Mouse (Mus musculus): Measurements from ENCODE around the gene Hadhb. TPM values are rescaled to one million over a fixed set of nuclear protein-coding genes. Genes with fewer than 3 reads are reported as not detected.

The Hadhb gene
- polyA plus RNA-seq, 1 experiment from 2014 or later, result 99.9 TPM

DNA sequence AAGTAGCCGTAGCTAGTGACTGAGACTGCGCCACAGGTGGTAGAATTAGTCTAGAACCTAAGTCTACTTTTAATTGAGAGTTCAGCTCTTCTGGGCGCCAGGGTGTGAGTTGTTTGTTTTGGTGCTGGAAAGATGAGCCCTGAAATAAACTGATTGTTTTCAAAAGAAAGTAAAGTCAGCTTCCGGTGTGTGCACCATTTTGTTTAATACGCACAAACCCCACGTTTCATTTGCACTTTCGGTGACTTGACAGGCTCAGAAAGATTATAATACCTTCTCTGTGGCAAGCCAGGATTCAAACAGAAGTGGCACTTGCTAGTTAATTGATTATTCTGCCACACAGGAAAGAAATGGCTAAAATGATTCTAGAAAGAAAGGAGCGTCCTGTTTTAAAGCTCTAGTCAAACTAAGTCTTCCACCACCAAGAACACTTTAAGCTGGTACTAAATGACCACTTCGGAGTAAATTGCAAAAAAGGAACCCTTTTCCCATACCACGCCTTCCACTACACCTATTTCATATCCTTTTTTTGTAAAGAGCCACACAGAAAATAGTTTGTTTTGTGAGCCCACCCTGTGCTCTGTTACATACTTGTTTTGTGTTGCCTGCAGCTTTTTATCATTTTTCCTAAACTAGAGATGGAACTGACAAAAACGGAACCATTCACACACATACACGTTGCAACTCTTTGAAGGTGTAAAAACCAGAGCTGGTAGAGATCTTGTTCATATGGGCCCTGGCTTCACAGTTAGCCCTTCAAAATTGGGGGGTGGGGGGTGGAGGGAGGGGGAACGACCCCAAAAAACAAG is 977 bp downstream of the Hadhb start:
- no peaks in the 10 kb centered on the region for H3K36me3 ChIP-seq (ENCODE audit: control insufficient read depth, insufficient read depth, low read length)
- WGBS, result 45% methylated on average over 13 of the region's 13 CpGs
- DNase-seq (ENCODE audit: low spot score) (no peak), ATAC-seq (ENCODE audit: low FRiP score) (no peak; the same call in 1 of the 2 replicates)
- peak overlapping the region; percentile 78 for H3K9ac ChIP-seq (ENCODE audit: low read depth, low read length)
- H3K27ac ChIP-seq (ENCODE audit: low read depth, low read length), result no peak overlapping the region
- H3K4me2 ChIP-seq (replicated peaks; ENCODE audit: low read depth, low read length), result peak overlapping the region; percentile 75
- peak overlapping the region; percentile 71 for H3K4me3 ChIP-seq (ENCODE audit: low read depth, low read length)
- no peaks in the 10 kb centered on the region for H3K27me3 ChIP-seq (ENCODE audit: control insufficient read depth, insufficient read depth, low read length)
- 0 out of 2 replicates have a peak, but pooled peaks cover 2% of the 10 kb centered on the region for H3K4me1 ChIP-seq (replicated peaks; ENCODE audit: control insufficient read depth, insufficient read depth, low read length)
- H3K9me3 ChIP-seq (ENCODE audit: control insufficient read depth, low read length), result no peaks in the 10 kb centered on the region

DNA sequence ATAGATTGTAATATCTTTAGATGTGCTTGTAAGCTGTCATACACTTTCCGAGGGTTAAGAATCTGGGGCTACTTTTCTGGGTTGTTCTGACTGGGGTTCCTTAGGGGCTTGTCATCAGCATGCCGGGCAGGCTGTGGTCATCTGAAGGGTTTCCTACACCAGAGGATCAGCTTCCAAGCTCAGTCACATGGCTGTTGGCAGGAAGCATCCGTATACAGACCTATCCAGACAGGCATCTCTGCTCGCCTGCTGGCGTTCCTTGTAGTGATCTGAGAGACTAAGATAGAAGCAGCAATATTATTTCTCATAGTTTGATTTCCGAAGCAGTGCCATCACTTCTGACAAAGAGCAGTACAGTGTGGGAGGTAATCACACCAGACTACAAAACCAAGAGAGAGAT is 4.6 kb downstream of the Hadhb start:
- Histone ChIP-seq H3K27me3 (ENCODE audit: control insufficient read depth, insufficient read depth, low read length) (no peaks in the 10 kb centered on the region), H3K4me1 (replicated peaks; ENCODE audit: control insufficient read depth, insufficient read depth, low read length) (0 out of 2 replicates have a peak, but pooled peaks cover 2% of the 10 kb centered on the region), H3K9me3 (ENCODE audit: control insufficient read depth, low read length) (no peaks in the 10 kb centered on the region), H3K4me3 (ENCODE audit: low read depth, low read length) (no peak overlapping the region), H3K4me2 (replicated peaks; ENCODE audit: low read depth, low read length) (no peak overlapping the region), H3K9ac (ENCODE audit: low read depth, low read length) (no peak overlapping the region), H3K27ac (ENCODE audit: low read depth, low read length) (no peak overlapping the region), H3K36me3 (ENCODE audit: control insufficient read depth, insufficient read depth, low read length) (no peaks in the 10 kb centered on the region)
- DNase-seq (ENCODE audit: low spot score) (no peak), ATAC-seq (ENCODE audit: low FRiP score) (no peak)
- 89% methylated on average over 6 of the region's 6 CpGs for WGBS

DNA sequence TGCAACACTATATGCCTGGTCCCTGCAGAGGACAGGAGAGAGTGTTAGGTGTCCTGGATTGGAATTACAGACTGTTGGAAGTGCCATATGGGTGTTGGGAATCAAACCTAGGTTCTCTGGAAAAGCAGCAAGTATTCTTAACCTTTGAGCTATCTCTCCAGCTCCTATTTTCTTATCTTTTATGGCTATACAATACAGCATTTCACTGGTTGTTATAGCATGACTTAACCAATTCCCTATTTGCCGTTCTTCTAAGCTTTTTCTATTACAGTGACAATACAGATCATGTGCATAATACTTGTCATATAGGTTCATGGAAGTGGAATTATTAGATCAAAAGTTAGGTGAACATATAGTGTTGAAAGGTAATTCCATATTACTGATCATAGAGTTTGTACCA is 6.8 kb downstream of the Hadhb start:
- Histone ChIP-seq H3K4me1 (replicated peaks; ENCODE audit: control insufficient read depth, insufficient read depth, low read length) (no peaks in the 10 kb centered on the region), H3K27ac (ENCODE audit: low read depth, low read length) (no peak overlapping the region), H3K9ac (ENCODE audit: low read depth, low read length) (no peak overlapping the region), H3K9me3 (ENCODE audit: control insufficient read depth, low read length) (no peaks in the 10 kb centered on the region), H3K4me3 (ENCODE audit: low read depth, low read length) (no peak overlapping the region), H3K36me3 (ENCODE audit: control insufficient read depth, insufficient read depth, low read length) (no peaks in the 10 kb centered on the region), H3K27me3 (ENCODE audit: control insufficient read depth, insufficient read depth, low read length) (no peaks in the 10 kb centered on the region), H3K4me2 (replicated peaks; ENCODE audit: low read depth, low read length) (no peak overlapping the region)
- ATAC-seq (ENCODE audit: low FRiP score) (no peak), DNase-seq (ENCODE audit: low spot score) (no peak)
- WGBS, result 92% methylated on average over 1 of the region's 1 CpGs

DNA sequence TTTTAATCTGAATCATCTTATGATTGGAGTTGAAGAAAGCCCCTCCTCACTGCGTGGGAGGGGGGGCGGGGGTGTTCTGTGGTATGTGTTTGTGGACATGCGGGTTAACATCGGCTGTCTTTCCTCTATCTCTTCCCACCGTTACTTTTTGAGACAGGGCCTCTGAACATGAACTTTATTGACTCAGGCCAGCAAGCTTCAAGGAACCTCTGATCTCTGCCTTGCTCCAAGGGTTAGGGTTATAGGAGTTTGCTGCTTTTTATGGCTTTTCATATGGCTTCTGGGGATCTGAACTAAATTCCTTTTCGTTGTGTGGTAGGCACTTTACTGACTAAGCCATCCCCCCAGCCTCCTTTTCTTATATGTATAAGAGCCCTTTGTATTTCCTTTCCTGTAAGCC is 7.3 kb downstream of the Hadhb start:
- Histone ChIP-seq H3K9me3 (ENCODE audit: control insufficient read depth, low read length) (no peaks in the 10 kb centered on the region), H3K4me1 (replicated peaks; ENCODE audit: control insufficient read depth, insufficient read depth, low read length) (no peaks in the 10 kb centered on the region), H3K36me3 (ENCODE audit: control insufficient read depth, insufficient read depth, low read length) (no peaks in the 10 kb centered on the region), H3K9ac (ENCODE audit: low read depth, low read length) (no peak overlapping the region), H3K4me3 (ENCODE audit: low read depth, low read length) (no peak overlapping the region), H3K27me3 (ENCODE audit: control insufficient read depth, insufficient read depth, low read length) (no peaks in the 10 kb centered on the region), H3K27ac (ENCODE audit: low read depth, low read length) (no peak overlapping the region), H3K4me2 (replicated peaks; ENCODE audit: low read depth, low read length) (no peak overlapping the region)
- WGBS, result 82% methylated on average over 6 of the region's 6 CpGs
- ATAC-seq (ENCODE audit: low FRiP score) (no peak), DNase-seq (ENCODE audit: low spot score) (no peak)

DNA sequence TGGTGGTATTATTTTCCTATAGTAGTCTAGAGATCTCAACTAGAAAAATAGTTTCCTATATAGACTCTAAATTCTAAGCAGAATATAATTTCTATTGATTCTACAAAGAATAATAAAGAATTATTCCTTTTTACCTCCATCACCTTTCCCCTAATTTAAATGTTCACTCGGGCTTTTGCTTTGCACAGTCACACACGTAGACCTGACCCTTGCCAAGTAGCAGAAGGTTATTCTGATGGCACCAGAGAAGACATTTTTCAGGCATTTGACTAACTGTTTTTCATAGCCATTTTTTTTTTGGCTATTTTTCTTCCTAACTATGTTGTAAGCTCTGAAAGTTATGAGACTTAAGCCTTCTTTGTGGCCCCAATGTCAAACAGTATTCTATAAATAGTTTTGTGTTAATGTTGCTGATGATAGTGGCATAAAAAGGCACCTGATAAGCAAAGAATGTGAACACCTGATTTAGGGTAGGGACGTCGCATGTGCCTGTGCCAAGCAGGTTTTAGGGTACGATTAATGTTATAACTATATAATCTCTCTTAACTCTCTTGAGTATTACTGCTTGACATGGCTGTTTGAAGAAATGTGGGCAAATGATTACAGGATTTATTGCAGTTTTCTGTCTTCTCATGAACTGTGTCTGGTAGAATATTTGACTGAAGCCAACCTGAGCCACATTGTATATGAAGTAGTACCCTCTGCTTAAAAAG is 10.3 kb downstream of the Hadhb start:
- H3K4me1 ChIP-seq (replicated peaks; ENCODE audit: control insufficient read depth, insufficient read depth, low read length), result no peaks in the 10 kb centered on the region
- ATAC-seq (ENCODE audit: low FRiP score) (no peak), DNase-seq (ENCODE audit: low spot score) (no peak)
- H3K27ac ChIP-seq (ENCODE audit: low read depth, low read length), result no peak overlapping the region
- no peaks in the 10 kb centered on the region for H3K36me3 ChIP-seq (ENCODE audit: control insufficient read depth, insufficient read depth, low read length)
- no peak overlapping the region for H3K4me3 ChIP-seq (ENCODE audit: low read depth, low read length)
- H3K27me3 ChIP-seq (ENCODE audit: control insufficient read depth, insufficient read depth, low read length), result no peaks in the 10 kb centered on the region
- 92% methylated on average over 5 of the region's 5 CpGs for WGBS
- H3K9ac ChIP-seq (ENCODE audit: low read depth, low read length), result no peak overlapping the region
- H3K4me2 ChIP-seq (replicated peaks; ENCODE audit: low read depth, low read length), result no peak overlapping the region
- H3K9me3 ChIP-seq (ENCODE audit: control insufficient read depth, low read length), result no peaks in the 10 kb centered on the region

DNA sequence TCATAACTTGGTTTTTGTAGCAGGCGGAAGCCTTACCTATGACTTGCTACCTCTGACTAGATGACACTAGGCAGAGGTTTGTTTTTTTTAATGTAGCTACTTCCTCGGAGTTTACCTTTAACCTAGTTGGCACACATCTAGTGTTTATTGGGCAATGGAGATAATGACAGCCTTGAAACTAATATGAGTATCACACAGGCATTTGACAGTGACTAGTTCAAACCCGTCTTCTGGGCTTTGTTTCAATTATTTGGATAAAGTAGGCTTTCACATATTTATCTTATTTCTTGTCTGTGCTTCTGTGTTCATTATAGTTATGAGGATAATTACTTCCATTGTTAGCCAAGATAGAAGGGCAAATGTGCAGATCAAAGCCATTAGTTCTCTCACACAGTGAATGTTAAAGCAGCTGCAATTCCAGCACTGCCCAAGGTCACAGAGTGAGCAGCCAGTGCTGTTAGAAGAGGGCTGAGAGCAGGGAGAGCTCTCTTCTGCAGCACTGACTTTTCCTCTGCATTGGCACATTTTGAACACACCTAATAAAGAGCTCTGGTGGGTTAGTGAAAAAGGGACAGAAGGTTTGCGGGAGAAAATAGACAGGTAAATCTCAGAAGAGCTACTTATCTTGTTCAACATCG is 15.4 kb downstream of the Hadhb start:
- DNase-seq (ENCODE audit: low spot score), result no peak
- 93% methylated on average over 5 of the region's 5 CpGs for WGBS

DNA sequence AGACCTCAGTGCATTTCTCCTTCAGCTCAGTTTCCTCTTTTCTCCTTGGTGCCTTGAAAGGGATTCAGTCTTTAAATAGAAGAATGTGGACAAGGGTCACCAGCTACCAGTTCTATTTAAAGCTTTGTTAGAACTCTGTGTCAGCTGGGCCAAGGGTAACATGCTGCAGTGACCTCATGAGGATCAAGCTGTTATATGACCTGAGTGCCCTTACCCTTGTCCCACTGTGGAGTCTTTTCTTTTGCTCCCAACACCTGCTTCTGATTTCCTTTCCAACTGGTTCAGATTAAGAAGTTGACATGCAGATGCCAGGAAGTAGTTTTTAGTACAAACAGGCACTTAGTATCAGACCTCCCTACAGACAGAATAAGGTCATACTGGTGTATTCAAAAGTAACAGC is 17.1 kb downstream of the Hadhb start:
- no peaks in the 10 kb centered on the region for H3K27me3 ChIP-seq (ENCODE audit: control insufficient read depth, insufficient read depth, low read length)
- H3K9me3 ChIP-seq (ENCODE audit: control insufficient read depth, low read length), result no peaks in the 10 kb centered on the region
- no peaks in the 10 kb centered on the region for H3K36me3 ChIP-seq (ENCODE audit: control insufficient read depth, insufficient read depth, low read length)
- H3K4me2 ChIP-seq (replicated peaks; ENCODE audit: low read depth, low read length), result no peak overlapping the region
- no peak overlapping the region for H3K27ac ChIP-seq (ENCODE audit: low read depth, low read length)
- ATAC-seq (ENCODE audit: low FRiP score), result no peak
- DNase-seq (ENCODE audit: low spot score), result peak; percentile 43
- no peaks in the 10 kb centered on the region for H3K4me1 ChIP-seq (replicated peaks; ENCODE audit: control insufficient read depth, insufficient read depth, low read length)
- H3K9ac ChIP-seq (ENCODE audit: low read depth, low read length), result no peak overlapping the region
- H3K4me3 ChIP-seq (ENCODE audit: low read depth, low read length), result no peak overlapping the region

More for the DNA sequence above, 15.4 kb downstream of the Hadhb start:
- H3K4me2 ChIP-seq (replicated peaks; ENCODE audit: low read depth, low read length), result no peak overlapping the region
- ATAC-seq (ENCODE audit: low FRiP score), result no peak
- H3K9ac ChIP-seq (ENCODE audit: low read depth, low read length), result no peak overlapping the region
- no peaks in the 10 kb centered on the region for H3K36me3 ChIP-seq (ENCODE audit: control insufficient read depth, insufficient read depth, low read length)
- no peaks in the 10 kb centered on the region for H3K9me3 ChIP-seq (ENCODE audit: control insufficient read depth, low read length)
- H3K4me3 ChIP-seq (ENCODE audit: low read depth, low read length), result no peak overlapping the region
- no peaks in the 10 kb centered on the region for H3K27me3 ChIP-seq (ENCODE audit: control insufficient read depth, insufficient read depth, low read length)
- H3K27ac ChIP-seq (ENCODE audit: low read depth, low read length), result no peak overlapping the region
- no peaks in the 10 kb centered on the region for H3K4me1 ChIP-seq (replicated peaks; ENCODE audit: control insufficient read depth, insufficient read depth, low read length)

DNA sequence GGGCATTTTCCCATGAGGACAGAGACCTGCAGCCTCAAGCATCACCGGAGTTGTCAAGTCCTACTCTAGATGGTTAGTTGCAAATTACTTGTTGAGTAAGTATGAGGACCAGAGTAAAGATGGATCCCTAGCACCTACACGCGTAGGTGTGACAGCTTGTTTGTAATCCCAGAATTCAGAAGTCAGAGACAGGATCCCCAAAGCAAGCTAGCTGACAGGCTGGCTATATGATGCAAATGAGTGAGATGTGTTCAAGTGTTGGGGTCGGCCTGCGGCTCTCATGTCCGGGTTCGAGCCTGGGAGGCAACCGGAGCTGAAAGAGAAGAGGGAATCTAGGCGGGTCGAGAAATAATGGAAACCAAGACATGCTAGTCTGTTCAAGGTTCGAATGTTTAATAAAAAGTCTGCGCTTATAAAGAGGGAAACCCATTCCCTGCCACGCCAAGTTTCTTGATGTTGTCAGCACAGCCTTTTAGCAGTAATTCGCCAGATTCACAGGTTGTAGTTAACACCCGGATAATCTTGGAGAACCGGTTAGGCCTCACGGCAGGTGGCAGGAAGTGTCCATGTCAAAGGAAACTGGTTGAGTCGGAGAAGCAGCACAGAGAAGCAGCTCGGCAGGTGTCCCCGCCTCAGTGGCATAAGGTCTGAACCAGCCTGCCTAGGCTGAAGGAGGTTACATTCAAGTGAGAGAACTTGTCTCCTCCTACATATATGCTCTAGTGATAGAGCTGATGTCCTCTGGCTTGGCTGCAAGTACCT is 18.1 kb downstream of the Hadhb start:
- Histone ChIP-seq H3K9ac (ENCODE audit: low read depth, low read length) (no peak overlapping the region), H3K4me3 (ENCODE audit: low read depth, low read length) (no peak overlapping the region), H3K4me2 (replicated peaks; ENCODE audit: low read depth, low read length) (no peak overlapping the region), H3K4me1 (replicated peaks; ENCODE audit: control insufficient read depth, insufficient read depth, low read length) (no peaks in the 10 kb centered on the region), H3K27ac (ENCODE audit: low read depth, low read length) (no peak overlapping the region), H3K36me3 (ENCODE audit: control insufficient read depth, insufficient read depth, low read length) (no peaks in the 10 kb centered on the region), H3K27me3 (ENCODE audit: control insufficient read depth, insufficient read depth, low read length) (no peaks in the 10 kb centered on the region), H3K9me3 (ENCODE audit: control insufficient read depth, low read length) (no peaks in the 10 kb centered on the region)
- ATAC-seq (ENCODE audit: low FRiP score) (no peak), DNase-seq (ENCODE audit: low spot score) (no peak)
- 47% methylated on average over 20 of the region's 20 CpGs for WGBS

All from hindbrain, embryonic 11.5 days (tissue).